Mouse (Mus musculus): ENCODE data around the gene Txnrd2.

DNA sequence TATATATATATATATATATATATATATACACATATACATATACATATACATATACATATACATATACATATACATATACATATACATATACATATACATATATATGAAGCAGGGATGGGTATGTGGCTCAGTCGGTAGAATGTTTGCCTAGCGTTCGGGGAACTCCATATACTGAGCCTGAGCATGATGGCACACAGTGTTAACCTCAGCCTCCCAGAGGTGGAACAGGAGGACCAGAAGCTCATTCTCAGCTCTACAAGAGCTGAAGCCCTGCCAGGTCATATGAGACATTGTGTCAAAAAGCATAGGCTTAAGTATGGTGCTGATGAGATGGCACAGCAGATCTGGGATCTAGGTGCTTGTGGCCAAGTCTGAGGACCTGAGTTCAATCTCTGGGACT, 64.1 kb downstream of the Txnrd2 start:
- TF ChIP-seq CTCF (IDR thresholded peaks at IDR 0.05; ENCODE audit: low read depth, low read length), result no peak
- TF ChIP-seq POLR2A (IDR thresholded peaks at IDR 0.05; ENCODE audit: borderline replicate concordance, low read depth, low read length), result no peak
